Mouse (Mus musculus) G1E (cell line): Measurements from ENCODE around the gene Gusb. TPM values are rescaled to one million over a fixed set of nuclear protein-coding genes. Genes with fewer than 3 reads are reported as not detected.
A peak's percentile ranks its signal among the peaks of the same experiment; 100 is the strongest.
"Not testable (repeated sequence)": the region's sequence is repeated elsewhere in the genome, so short reads cannot be mapped to it uniquely, and the experiment has no call there.

Experiments used
- ATAC-seq: 2 replicates; pipeline ENCODE4 v1.8.0; 2016; ENCODE audit warnings: mild to moderate bottlenecking; ENCODE audit not compliant: insufficient number of reproducible peaks, poor library complexity, low FRiP score, severe bottlenecking; ENCODE audit errors: extremely low read depth
- DNase-seq: peaks from one replicate; pipeline ENCODE4 v3.0.0; 2012; ENCODE audit warnings: low spot score
- H3K27me3 ChIP-seq: 2 replicates; pipeline ENCODE4 v1.6.1; 2012; ENCODE audit warnings: mild to moderate bottlenecking, low read length, inconsistent platforms; ENCODE audit not compliant: insufficient read depth
- H3K36me3 ChIP-seq: replicated peaks from 2 replicates; pipeline ENCODE3; 2012; ENCODE audit warnings: mild to moderate bottlenecking, inconsistent platforms
- H3K4me1 ChIP-seq: 2 replicates; pipeline ENCODE4 v1.6.1; 2012; ENCODE audit warnings: low read depth, low read length, inconsistent platforms, mixed read lengths; ENCODE audit not compliant: insufficient read depth
- H3K4me3 ChIP-seq: 2 replicates; pipeline ENCODE4 v1.5.1; 2012; ENCODE audit warnings: low read depth, mild to moderate bottlenecking, inconsistent platforms, low read length, moderate library complexity, mixed read lengths
- H3K9me3 ChIP-seq: replicated peaks from 2 replicates; pipeline ENCODE4 v1.6.1; 2012; ENCODE audit warnings: inconsistent platforms
- CTCF ChIP-seq: IDR thresholded peaks from 2 replicates; pipeline ENCODE4 v1.5.1; 2012; ENCODE audit warnings: low read depth, low read length, inconsistent platforms, mixed read lengths
- GATA1 ChIP-seq: IDR thresholded peaks from 2 replicates; pipeline ENCODE4 v1.6.1; 2012; ENCODE audit warnings: borderline replicate concordance, low read length, inconsistent platforms, mixed read lengths
- GATA2 ChIP-seq: IDR thresholded peaks from 2 replicates; pipeline ENCODE4 v1.6.1; 2012; ENCODE audit warnings: low read depth, low read length, inconsistent platforms, borderline replicate concordance
- POLR2AphosphoS5 ChIP-seq: IDR thresholded peaks from 2 replicates; pipeline ENCODE4 v1.6.1; 2012; ENCODE audit warnings: low read depth, low read length, inconsistent platforms; ENCODE audit not compliant: insufficient replicate concordance
- TAL1 ChIP-seq: conservative IDR thresholded peaks from 2 replicates; pipeline ENCODE4 v1.6.1; 2012; ENCODE audit warnings: low read depth, low read length, inconsistent platforms, mixed read lengths
- polyA plus RNA-seq: library from polyadenylated mRNA; stranded (reverse); fragments of >175 nt; gene quantifications from 2 replicates; pipeline ENCODE4 v1.2.3, GENCODE M21; 2012
- total RNA-seq, 2 experiments: library from RNA; stranded (forward) in 1 of 2; stranded (reverse) in 1 of 2; fragments of 200-1000 nt in 1 of 2; fragments of >200 nt in 1 of 2; fragmentation: Nextera tagmentation in 1 of 2; gene quantifications; 2 replicates each; pipeline ENCODE4 v1.2.3; 2014 to 2017

Gene Gusb
- total and polyA plus RNA-seq, 3 experiments = 19.5 to 74.6 (median 53.6) TPM

DNA sequence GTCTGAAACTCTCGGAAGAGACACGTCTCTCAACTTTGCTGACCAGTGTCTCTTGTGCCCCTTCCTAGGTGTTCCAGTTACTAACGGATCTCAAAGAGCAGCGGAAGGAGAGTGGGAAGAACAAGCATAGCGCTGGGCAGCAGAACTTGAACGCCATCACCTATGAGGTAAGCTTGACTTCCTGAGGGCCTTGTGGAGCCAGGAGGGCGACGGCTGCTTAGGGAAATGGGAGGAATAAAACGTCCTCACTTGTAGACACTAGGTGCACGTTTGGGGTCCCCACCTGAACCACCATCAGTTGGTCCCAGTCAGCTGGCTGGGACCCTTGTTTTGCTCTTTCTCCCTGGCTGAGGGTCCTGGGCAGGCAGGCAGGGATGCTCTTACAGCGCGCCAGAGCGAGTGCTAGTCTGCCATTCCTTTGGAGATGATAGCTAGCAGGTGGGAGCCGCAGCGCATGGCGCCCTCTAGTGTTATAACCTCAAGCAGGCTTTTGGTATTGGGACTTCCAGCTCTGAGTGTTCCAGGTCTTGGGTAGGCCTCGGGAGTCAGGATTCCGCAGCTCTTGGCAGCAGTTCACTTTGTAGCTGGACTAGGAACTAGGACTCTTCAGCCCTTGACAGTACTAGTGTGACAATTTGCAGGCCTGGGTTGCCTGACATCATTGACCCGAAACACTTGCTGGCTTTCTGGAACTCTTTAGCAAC is 35.1 kb upstream of the Gusb start:
- Histone ChIP-seq H3K36me3 (peaks cover 83% of the 10 kb centered on the region), H3K4me3 (no peak overlapping the region), H3K4me1 (peaks cover 11% of the 10 kb centered on the region), H3K27me3 (no peaks in the 10 kb centered on the region), H3K9me3 (no peaks in the 10 kb centered on the region)
- ATAC-seq (no peak), DNase-seq (peak; percentile 37)
- no peak for TF ChIP-seq POLR2AphosphoS5
- TF ChIP-seq CTCF = no peak; the same call in 1 of the 2 replicates
- no peak for TF ChIP-seq TAL1
- no peak for TF ChIP-seq GATA2
- TF ChIP-seq GATA1 = no peak

GRCm38 (mm10) chr5:130036300-130036699 is 33.5 kb upstream of the Gusb start:
- DNase-seq = not testable (repeated sequence)
- H3K36me3 ChIP-seq = peaks cover 81% of the 10 kb centered on the region

DNA sequence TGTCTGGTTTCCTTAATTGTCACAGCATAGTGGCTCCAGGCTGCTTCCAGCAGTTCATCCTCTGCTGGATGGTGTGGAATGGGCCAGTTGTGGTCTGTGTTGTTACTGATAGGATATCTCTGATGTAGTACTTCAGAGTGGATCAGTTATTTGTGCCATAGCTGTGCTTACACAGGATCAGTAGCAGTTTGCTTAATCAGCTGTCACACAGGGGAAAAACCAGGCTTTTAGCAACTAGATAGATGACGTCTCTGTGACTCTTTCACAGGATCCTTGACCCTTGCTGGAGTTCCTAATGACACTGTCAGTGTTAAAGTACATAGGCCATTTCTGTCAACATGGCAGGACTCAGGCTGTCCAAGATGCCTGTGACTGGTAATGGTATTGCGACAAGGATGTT is 31.0 kb upstream of the Gusb start:
- Histone ChIP-seq H3K4me1 (peaks cover 31% of the 10 kb centered on the region), H3K36me3 (peaks cover 71% of the 10 kb centered on the region), H3K27me3 (no peaks in the 10 kb centered on the region), H3K9me3 (no peaks in the 10 kb centered on the region), H3K4me3 (no peak overlapping the region)
- TF ChIP-seq CTCF = no peak
- TF ChIP-seq GATA2 = no peak
- no peak for TF ChIP-seq POLR2AphosphoS5
- no peak for TF ChIP-seq GATA1
- DNase-seq = no peak
- ATAC-seq = no peak

More at GRCm38 (mm10) chr5:130036300-130036699, 33.5 kb upstream of the Gusb start:
- ATAC-seq, H3K9me3 ChIP-seq, H3K4me3 ChIP-seq, H3K27me3 ChIP-seq: not testable (repeated sequence)
- H3K4me1 ChIP-seq = peaks cover 23% of the 10 kb centered on the region

GRCm38 (mm10) chr5:130031410-130032390 is 28.9 kb upstream of the Gusb start:
- DNase-seq (no peak), ATAC-seq (no peak)
- TF ChIP-seq TAL1 (no peak), POLR2AphosphoS5 (no peak), GATA1 (no peak), CTCF (no peak), GATA2 (no peak)
- Histone ChIP-seq H3K4me1 (peaks cover 37% of the 10 kb centered on the region), H3K36me3 (peaks cover 54% of the 10 kb centered on the region), H3K4me3 (no peak overlapping the region), H3K9me3 (no peaks in the 10 kb centered on the region), H3K27me3 (no peaks in the 10 kb centered on the region)

GRCm38 (mm10) chr5:130029142-130029897 is 26.5 kb upstream of the Gusb start, which contains the start of the genes Asl and Crcp:
Asl (minus strand) TSS chr5:130029247.
Crcp (plus strand) TSS chr5:130029290.
- peaks cover 49% of the 10 kb centered on the region for H3K4me1 ChIP-seq
- peak; percentile 76 for DNase-seq

DNA sequence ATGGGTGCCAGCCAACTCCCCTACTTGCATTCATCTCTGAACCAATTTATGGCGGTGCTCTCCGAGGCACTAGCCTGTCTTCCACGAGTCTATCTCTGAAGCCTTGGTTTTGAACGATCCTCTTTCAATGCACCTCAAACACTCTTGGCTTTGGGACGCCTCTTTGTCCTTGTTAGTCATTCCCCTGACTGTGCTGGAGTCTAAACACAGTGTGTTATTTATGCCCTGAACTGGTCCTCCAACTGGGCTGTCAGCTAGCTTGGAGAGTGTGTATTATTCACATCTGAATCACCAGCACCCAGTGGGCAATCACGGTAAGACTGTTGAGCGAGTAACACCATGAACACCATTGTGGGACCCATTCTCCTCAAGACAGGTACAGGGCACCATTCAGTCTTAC is 24.8 kb upstream of the Gusb start:
- Histone ChIP-seq H3K27me3 (no peaks in the 10 kb centered on the region), H3K36me3 (peaks cover 27% of the 10 kb centered on the region), H3K4me3 (no peak overlapping the region), H3K9me3 (no peaks in the 10 kb centered on the region), H3K4me1 (peaks cover 57% of the 10 kb centered on the region)
- TF ChIP-seq TAL1 (no peak), GATA2 (no peak)
- ATAC-seq = no peak
- no peak for DNase-seq

More at GRCm38 (mm10) chr5:130029142-130029897, 26.5 kb upstream of the Gusb start, which contains the start of the genes Asl and Crcp:
- H3K27me3 ChIP-seq = no peaks in the 10 kb centered on the region
- peak within 1 kb of the TSS; percentile 82 for H3K4me3 ChIP-seq
- ATAC-seq = peak; percentile 47
- H3K9me3 ChIP-seq = no peaks in the 10 kb centered on the region
- peaks cover 37% of the 10 kb centered on the region for H3K36me3 ChIP-seq
- TF ChIP-seq CTCF = no peak
